Mouse (Mus musculus) CH12.LX (cell line): ENCODE data around the gene Pdia4. TPM values are rescaled to one million over a fixed set of nuclear protein-coding genes. Genes with fewer than 3 reads are reported as not detected.

ENCODE experiments used
- DNase-seq: peaks from one replicate; pipeline ENCODE4 v3.0.0-alpha.2; 2013; ENCODE audit errors: extremely low read depth
- H3K27ac ChIP-seq: 2 replicates; pipeline ENCODE4 v1.5.1; 2012; ENCODE audit warnings: low read depth, mild to moderate bottlenecking, control low read depth, moderate library complexity; ENCODE audit not compliant: insufficient read depth
- H3K27me3 ChIP-seq: replicated peaks from 2 replicates; pipeline ENCODE3; 2012; ENCODE audit warnings: inconsistent platforms
- H3K36me3 ChIP-seq, 2 experiments: replicated peaks in 1 of 2; 2 replicates each; pipeline versions ENCODE3 to v1.6.1; 2012; ENCODE audit warnings: inconsistent platforms in 1 of 2, low read length in 1 of 2, mild to moderate bottlenecking in 1 of 2, mixed read lengths in 1 of 2, moderate library complexity in 1 of 2; ENCODE audit not compliant: control insufficient read depth in 1 of 2, insufficient read depth in 1 of 2
- H3K4me1 ChIP-seq, 2 experiments: 2 replicates each; pipeline ENCODE4 v1.6.1; 2012; ENCODE audit warnings: inconsistent platforms in 1 of 2, moderate library complexity in 1 of 2; ENCODE audit not compliant: insufficient read depth in 2 of 2, control insufficient read depth in 1 of 2
- H3K4me2 ChIP-seq: 2 replicates; pipeline ENCODE4 v1.6.1; 2012; ENCODE audit warnings: low read depth, mild to moderate bottlenecking, control low read depth; ENCODE audit not compliant: poor library complexity, insufficient read depth, severe bottlenecking
- H3K4me3 ChIP-seq, 3 experiments: fragments of 150-350 bp in 1 of 3; sonication (generic) in 1 of 3; replicated peaks in 1 of 3; 2 replicates each; pipeline versions ENCODE3 to v1.5.1; 2011 to 2012; ENCODE audit warnings: low read depth in 2 of 3, low read length in 2 of 3, mild to moderate bottlenecking in 2 of 3, moderate library complexity in 2 of 3, control low read depth in 1 of 3, improper control_type of control experiment in 1 of 3, inconsistent platforms in 1 of 3, mixed read lengths in 1 of 3; ENCODE audit not compliant: poor library complexity in 1 of 3
- H3K79me2 ChIP-seq: replicated peaks from 2 replicates; pipeline ENCODE4 v1.6.1; 2012; ENCODE audit warnings: mild to moderate bottlenecking, moderate library complexity; ENCODE audit not compliant: control insufficient read depth, poor library complexity, insufficient read depth, severe bottlenecking; ENCODE audit errors: extremely low read depth
- H3K9ac ChIP-seq: 2 replicates; pipeline ENCODE4 v1.6.1; 2012; ENCODE audit warnings: low read depth, mild to moderate bottlenecking, control low read depth, moderate library complexity; ENCODE audit not compliant: insufficient read depth
- H3K9me3 ChIP-seq: replicated peaks from 2 replicates; pipeline ENCODE3; 2012; ENCODE audit warnings: low read length, inconsistent platforms, mixed read lengths
- BHLHE40 ChIP-seq: IDR thresholded peaks from 2 replicates; pipeline ENCODE4 v1.6.1; 2011; ENCODE audit warnings: mild to moderate bottlenecking, low read depth, low read length, improper control_type of control experiment
- CTCF ChIP-seq, 2 experiments: IDR thresholded peaks in 1 of 2; conservative IDR thresholded peaks in 1 of 2; 2 replicates each; pipeline ENCODE4 v1.5.1; 2011 to 2012; ENCODE audit warnings: low read depth in 2 of 2, low read length in 2 of 2, improper control_type of control experiment in 1 of 2, inconsistent platforms in 1 of 2, mild to moderate bottlenecking in 1 of 2, moderate library complexity in 1 of 2
- E2F4 ChIP-seq: IDR thresholded peaks from 2 replicates; pipeline ENCODE4 v1.6.1; 2011; ENCODE audit warnings: low read depth, low read length, improper control_type of control experiment; ENCODE audit not compliant: insufficient replicate concordance
- ELF1 ChIP-seq: IDR thresholded peaks from 2 replicates; pipeline ENCODE4 v1.6.1; 2014; ENCODE audit warnings: low read depth, mild to moderate bottlenecking, inconsistent platforms, low read length, improper control_type of control experiment
- EP300 ChIP-seq: IDR thresholded peaks from 2 replicates; pipeline ENCODE4 v1.6.1; 2011; ENCODE audit warnings: low read length, improper control_type of control experiment
- ETS1 ChIP-seq: conservative IDR thresholded peaks from 2 replicates; pipeline ENCODE4 v1.6.1; 2012; ENCODE audit warnings: low read depth, mild to moderate bottlenecking, inconsistent platforms, low read length, improper control_type of control experiment, moderate library complexity
- GABPA ChIP-seq: IDR thresholded peaks from 2 replicates; pipeline ENCODE4 v1.6.1; 2012; ENCODE audit warnings: low read depth, low read length, improper control_type of control experiment, inconsistent platforms; ENCODE audit not compliant: insufficient replicate concordance
- IRF4 ChIP-seq: IDR thresholded peaks from 2 replicates; pipeline ENCODE4 v1.6.1; 2014; ENCODE audit warnings: low read depth, mild to moderate bottlenecking, inconsistent platforms, low read length, improper control_type of control experiment
- JUND ChIP-seq: conservative IDR thresholded peaks from 2 replicates; pipeline ENCODE4 v1.6.1; 2011; ENCODE audit warnings: low read depth, low read length, improper control_type of control experiment
- KAT2A ChIP-seq: IDR thresholded peaks from 2 replicates; pipeline ENCODE4 v1.6.1; 2012; ENCODE audit warnings: low read length, improper control_type of control experiment, inconsistent platforms; ENCODE audit not compliant: insufficient replicate concordance
- MAFK ChIP-seq: IDR thresholded peaks from 2 replicates; pipeline ENCODE4 v1.6.1; 2011; ENCODE audit warnings: low read length, improper control_type of control experiment; ENCODE audit not compliant: insufficient replicate concordance
- MAZ ChIP-seq: IDR thresholded peaks from 2 replicates; pipeline ENCODE4 v1.6.1; 2012; ENCODE audit warnings: low read depth, mild to moderate bottlenecking, inconsistent platforms, low read length, improper control_type of control experiment, moderate library complexity
- MEF2A ChIP-seq: IDR thresholded peaks from 2 replicates; pipeline ENCODE4 v1.6.1; 2014; ENCODE audit warnings: low read depth, mild to moderate bottlenecking, inconsistent platforms, low read length, improper control_type of control experiment, borderline replicate concordance
- MXI1 ChIP-seq: IDR thresholded peaks from 2 replicates; pipeline ENCODE4 v1.6.1; 2011; ENCODE audit warnings: mild to moderate bottlenecking, low read depth, low read length, improper control_type of control experiment
- MYC ChIP-seq: IDR thresholded peaks from 2 replicates; pipeline ENCODE4 v1.6.1; 2011; ENCODE audit warnings: low read depth, mild to moderate bottlenecking, improper control_type of control experiment, low read length
- NELFE ChIP-seq: IDR thresholded peaks from 2 replicates; pipeline ENCODE4 v1.6.1; 2011; ENCODE audit warnings: low read depth, low read length, improper control_type of control experiment
- NRF1 ChIP-seq: IDR thresholded peaks from 2 replicates; pipeline ENCODE4 v1.6.1; 2014; ENCODE audit warnings: low read depth, mild to moderate bottlenecking, inconsistent platforms, low read length, improper control_type of control experiment, moderate library complexity
- PAX5 ChIP-seq: IDR thresholded peaks from 2 replicates; pipeline ENCODE4 v1.6.1; 2012; ENCODE audit warnings: low read length, inconsistent platforms, mixed read lengths
- POLR2AphosphoS2 ChIP-seq: IDR thresholded peaks from 2 replicates; pipeline ENCODE4 v1.6.1; 2011; ENCODE audit warnings: low read depth, low read length, improper control_type of control experiment
- RAD21 ChIP-seq: IDR thresholded peaks from 2 replicates; pipeline ENCODE4 v1.6.1; 2011; ENCODE audit warnings: low read depth, mild to moderate bottlenecking, low read length, improper control_type of control experiment, moderate library complexity
- SIN3A ChIP-seq: IDR thresholded peaks from 2 replicates; pipeline ENCODE4 v1.6.1; 2012; ENCODE audit warnings: low read length, improper control_type of control experiment, inconsistent platforms
- TBP ChIP-seq: conservative IDR thresholded peaks from 2 replicates; pipeline ENCODE4 v1.6.1; 2011; ENCODE audit warnings: low read depth, low read length, improper control_type of control experiment
- UBTF ChIP-seq: IDR thresholded peaks from 2 replicates; pipeline ENCODE4 v1.6.1; 2012; ENCODE audit warnings: low read depth, mild to moderate bottlenecking, inconsistent platforms, low read length, improper control_type of control experiment, moderate library complexity
- USF1 ChIP-seq: IDR thresholded peaks from 2 replicates; pipeline ENCODE4 v1.6.1; 2014; ENCODE audit warnings: low read depth, mild to moderate bottlenecking, inconsistent platforms, low read length, improper control_type of control experiment
- USF2 ChIP-seq: conservative IDR thresholded peaks from 2 replicates; pipeline ENCODE4 v1.6.1; 2011; ENCODE audit warnings: low read depth, low read length, improper control_type of control experiment
- ZC3H11A ChIP-seq: IDR thresholded peaks from 2 replicates; pipeline ENCODE4 v1.6.1; 2012; ENCODE audit warnings: low read depth, mild to moderate bottlenecking, inconsistent platforms, low read length, improper control_type of control experiment
- ZKSCAN1 ChIP-seq: IDR thresholded peaks from 2 replicates; pipeline ENCODE4 v1.6.1; 2012; ENCODE audit warnings: low read depth, inconsistent platforms, low read length, improper control_type of control experiment, borderline replicate concordance
- ZMIZ1 ChIP-seq: IDR thresholded peaks from 2 replicates; pipeline ENCODE4 v1.6.1; 2012; ENCODE audit warnings: low read depth, mild to moderate bottlenecking, inconsistent platforms, low read length, improper control_type of control experiment
- ZNF384 ChIP-seq: IDR thresholded peaks from 2 replicates; pipeline ENCODE4 v1.6.1; 2012; ENCODE audit warnings: low read depth, low read length, improper control_type of control experiment, inconsistent platforms
- dilution Hi-C: fragments of 300-500 bp; cut with MboI; formaldehyde crosslinking; loops from 2 replicates; pipeline ENCODE4 v1.14.3; 2020; ENCODE audit warnings: low sequenced_read_pairs; ENCODE audit not compliant: extremely low pct_unique_long_range_greater_than_20kb, extremely low pct_ligation_motif_present
- in situ Hi-C: fragments of 300-500 bp; cut with MboI; formaldehyde crosslinking; loops from 3 replicates; pipeline ENCODE4 v1.14.3; 2019; ENCODE audit warnings: low sequenced_read_pairs, low pct_ligation_motif_present, low pct_unique_long_range_greater_than_20kb, mixed read lengths
- polyA plus RNA-seq: library from polyadenylated mRNA; unstranded; fragments of >175 nt; gene quantifications from 2 replicates; pipeline ENCODE4 v1.2.1, GENCODE M21; 2012; ENCODE audit warnings: low read depth; ENCODE audit not compliant: insufficient read length
- total RNA-seq, 2 experiments: library from RNA; depleted of rRNA; stranded (reverse); fragments of 300-350 nt in 1 of 2; fragments of >200 nt in 1 of 2; gene quantifications; 2 replicates each; pipeline ENCODE4 v1.2.3; 2012 to 2014

Pdia4 gene
- total and polyA plus RNA-seq, 3 experiments = 186 to 242 (median 204) TPM

DNA sequence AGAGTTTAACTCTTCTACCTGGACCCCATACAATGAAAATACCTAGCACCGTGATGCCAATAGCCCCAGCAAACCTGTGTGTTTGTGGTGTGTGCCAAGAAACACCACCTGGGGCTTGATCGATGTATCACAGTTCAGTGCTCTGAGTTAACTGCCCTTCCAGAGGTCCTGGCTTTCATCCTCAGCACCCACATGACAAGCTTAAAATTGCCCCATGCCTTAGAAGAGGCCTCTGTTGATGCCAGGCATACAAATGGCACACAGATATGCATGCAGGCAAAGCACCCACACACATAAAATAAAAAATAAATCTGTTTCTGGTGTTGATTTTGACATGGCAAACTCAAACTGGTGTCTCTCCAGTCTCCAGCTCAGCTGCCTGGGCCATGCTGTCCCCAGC is 20.7 kb downstream of the Pdia4 start:
- Histone ChIP-seq H3K27me3 (no peaks in the 10 kb centered on the region), H3K9me3 (no peaks in the 10 kb centered on the region), H3K4me2 (no peak overlapping the region), H3K4me3 (no peak overlapping the region), H3K4me1 (peaks cover 6 to 40% of the 10 kb centered on the region in 2 experiments; a peak in 3 of 4 replicates), H3K36me3 (peaks cover 23 to 41% of the 10 kb centered on the region in 2 experiments), H3K27ac (no peak overlapping the region), H3K79me2 (no peaks in the 10 kb centered on the region), H3K9ac (no peak overlapping the region)
- dilution Hi-C loops (no loop called here), in situ Hi-C loops (loop anchor here (5.0 kb wide), 1 partner anchor 35 kb away; no protein-coding TSS in a partner anchor)
- DNase-seq = no peak
- TF ChIP-seq MAFK (no peak), UBTF (no peak), KAT2A (no peak), PAX5 (no peak), E2F4 (no peak), ETS1 (no peak), NRF1 (no peak), RAD21 (no peak), GABPA (no peak), EP300 (no peak), TBP (no peak), NELFE (no peak), USF1 (no peak), CTCF (conservative IDR thresholded peaks at IDR 0.05 in 1 of 2, IDR thresholded peaks at IDR 0.05 in 1 of 2; ENCODE audit: low read depth in 2 of 2, low read length in 2 of 2) (no peak), IRF4 (no peak), MXI1 (no peak), ZNF384 (no peak), ZC3H11A (no peak), ZMIZ1 (no peak)

DNA sequence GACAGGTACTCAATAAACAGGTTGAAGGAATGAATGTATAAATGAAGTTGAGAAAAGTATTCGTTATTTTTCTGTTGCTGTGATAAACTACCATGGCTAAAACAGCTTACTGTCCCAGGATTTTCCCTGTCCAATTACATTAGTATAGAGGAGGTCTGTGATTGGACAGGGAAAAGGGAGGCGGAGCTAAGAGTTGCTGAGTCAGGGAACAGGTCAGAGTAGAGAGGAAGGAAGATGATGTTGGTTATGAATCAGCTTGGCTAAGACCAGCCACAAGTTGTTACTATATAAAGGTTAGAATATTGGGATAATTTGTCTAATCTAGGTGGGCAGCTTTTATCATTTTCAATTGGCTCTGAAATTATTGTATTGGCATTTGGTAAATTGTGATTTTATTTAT is 22.5 kb downstream of the Pdia4 start:
- in situ Hi-C loops = loop anchor here (5.0 kb wide), 1 partner anchor 37 kb away; no protein-coding TSS in a partner anchor
- Histone ChIP-seq H3K4me2 (no peak overlapping the region), H3K4me3 (no peak overlapping the region), H3K9ac (0 out of 2 replicates have a peak overlapping the region, but pooled peaks have one; percentile 36), H3K27me3 (no peaks in the 10 kb centered on the region), H3K9me3 (no peaks in the 10 kb centered on the region), H3K27ac (no peak overlapping the region), H3K79me2 (no peaks in the 10 kb centered on the region), H3K36me3 (peaks cover 11 to 24% of the 10 kb centered on the region in 2 experiments), H3K4me1 (peaks cover 6 to 40% of the 10 kb centered on the region in 2 experiments; a peak in 3 of 4 replicates)
- dilution Hi-C loops = no loop called here
- peak; percentile 77 for DNase-seq
- TF ChIP-seq MEF2A = peak; percentile 46; the same call in 1 of the 2 replicates
- TF ChIP-seq MAZ = no peak
- TF ChIP-seq IRF4 = peak; percentile 42; the same call in 1 of the 2 replicates
- TF ChIP-seq ETS1 = 0 out of 2 replicates have a peak, but pooled peaks have one; percentile 17
- no peak for TF ChIP-seq MYC
- no peak for TF ChIP-seq RAD21
- no peak for TF ChIP-seq ZC3H11A
- no peak for TF ChIP-seq ZKSCAN1
- TF ChIP-seq JUND = peak; percentile 66
- no peak for TF ChIP-seq POLR2AphosphoS2
- TF ChIP-seq NELFE = no peak
- TF ChIP-seq EP300 = peak; percentile 40; the same call in 1 of the 2 replicates
- TF ChIP-seq KAT2A = no peak
- no peak for TF ChIP-seq USF1
- TF ChIP-seq SIN3A = no peak; the same call in 1 of the 2 replicates
- TF ChIP-seq NRF1 = no peak
- peak; percentile 98 for TF ChIP-seq MAFK
- no peak for TF ChIP-seq BHLHE40
- no peak for TF ChIP-seq CTCF (conservative IDR thresholded peaks at IDR 0.05 in 1 of 2, IDR thresholded peaks at IDR 0.05 in 1 of 2; ENCODE audit: low read depth in 2 of 2, low read length in 2 of 2)
- no peak for TF ChIP-seq MXI1
- no peak for TF ChIP-seq ZMIZ1
- no peak for TF ChIP-seq ELF1
- no peak for TF ChIP-seq USF2
- no peak for TF ChIP-seq ZNF384
